ENCODE assay signal across 8 mouse cellular contexts in genomic region chr10:96620890-96621271, GRCm38 (mm10). TPM values are rescaled to one million over a fixed set of nuclear protein-coding genes. Genes with fewer than 3 reads are reported as not detected.
DNase-seq lines count a peak whose midpoint lies in the region; ATAC-seq and TF ChIP-seq lines count a peak whose summit lies in the region.

No protein-coding gene starts in this region.

- WGBS in forebrain, embryonic 11.5 days = 67% methylated on average over 4 of the region's 4 CpGs
- WGBS in lung, embryonic 16.5 days = 10% methylated on average over 4 of the region's 4 CpGs

- no peaks in the 10 kb centered on the region for H3K9me3 ChIP-seq in forebrain, embryonic 11.5 days (ENCODE audit: control insufficient read depth, low read length)
- H3K9me3 ChIP-seq in lung, embryonic 16.5 days (ENCODE audit: control insufficient read depth, low read length) = no peaks in the 10 kb centered on the region

- H3K27me3 ChIP-seq in forebrain, embryonic 11.5 days (ENCODE audit: control insufficient read depth, insufficient read depth, low read length) = no peaks in the 10 kb centered on the region
- H3K27me3 ChIP-seq in lung, embryonic 16.5 days (ENCODE audit: control insufficient read depth, insufficient read depth, low read depth, low read length) = no peaks in the 10 kb centered on the region

- H3K36me3 ChIP-seq in forebrain, embryonic 11.5 days (ENCODE audit: control insufficient read depth, insufficient read depth, low read length) = no peaks in the 10 kb centered on the region; the same call in 1 of the 2 replicates
- peaks cover 22% of the 10 kb centered on the region for H3K36me3 ChIP-seq in lung, embryonic 16.5 days (ENCODE audit: control insufficient read depth, insufficient read depth, low read length)

- peak overlapping the region; percentile 57 for H3K4me3 ChIP-seq in layer of hippocampus, adult 2 months
- peak overlapping the region; percentile 26 for H3K4me3 ChIP-seq in forebrain, embryonic 11.5 days (ENCODE audit: low read depth, low read length)
- peak overlapping the region; percentile 58 for H3K4me3 ChIP-seq in lung, embryonic 16.5 days (ENCODE audit: low read length)

- peak overlapping the region; percentile 58 for H3K27ac ChIP-seq in layer of hippocampus, adult 2 months
- no peak overlapping the region for H3K27ac ChIP-seq in forebrain, embryonic 11.5 days (ENCODE audit: low read depth, low read length)
- peak overlapping the region; percentile 72 for H3K27ac ChIP-seq in lung, embryonic 16.5 days (ENCODE audit: low read length)

- ATAC-seq in forebrain, embryonic 11.5 days (replicated peaks; ENCODE audit: low FRiP score) = no peak
- ATAC-seq in lung, embryonic 16.5 days (ENCODE audit: low read depth) = no peak

- peak; percentile 54 for TF ChIP-seq CTCF in layer of hippocampus, adult 2 months (conservative IDR thresholded peaks at IDR 0.05)

- no peak for DNase-seq in layer of hippocampus, adult 2 months (ENCODE audit: low spot score in 2 of 2)
- DNase-seq in layer of hippocampus, postnatal 25 days (ENCODE audit: extremely low spot score in 1 of 2, low spot score in 1 of 2) = no peak
- no peak for DNase-seq in forebrain, embryonic 11.5 days (ENCODE audit: low spot score)
- peak; percentile 35 for DNase-seq in kidney, adult 11 months
- DNase-seq in spleen, postnatal 36 days (ENCODE audit: low spot score in 2 of 2) = peak; percentile 83 to 84
- DNase-seq in gastrocnemius, postnatal 4 days (ENCODE audit: low spot score in 2 of 2) = no peak
- DNase-seq in frontal cortex, postnatal 36 days (ENCODE audit: low spot score in 2 of 2) = no peak

- H3K4me2 ChIP-seq in forebrain, embryonic 11.5 days (ENCODE audit: low read depth, low read length, severe bottlenecking) = peak overlapping the region; percentile 53
- peak overlapping the region; percentile 55 for H3K4me2 ChIP-seq in lung, embryonic 16.5 days (ENCODE audit: low read depth, low read length)

- no peak overlapping the region; the same call in 1 of the 2 replicates for H3K9ac ChIP-seq in forebrain, embryonic 11.5 days (ENCODE audit: low read length)
- H3K9ac ChIP-seq in lung, embryonic 16.5 days (ENCODE audit: low read length) = peak overlapping the region; percentile 66

- H3K4me1 ChIP-seq in forebrain, embryonic 11.5 days (replicated peaks; ENCODE audit: control insufficient read depth, insufficient read depth, low read length) = no peaks in the 10 kb centered on the region; the same call in 1 of the 2 replicates
- peaks cover 34% of the 10 kb centered on the region for H3K4me1 ChIP-seq in lung, embryonic 16.5 days (replicated peaks; ENCODE audit: control insufficient read depth, insufficient read depth, low read length)

RNA-seq across cellular contexts. Expression of gene Btg1, which starts 4.1 kb away (rescaled TPM):
- total RNA-seq in layer of hippocampus, adult 2 months (2021) = 10 to 100 TPM; 42.6 to 58.0 TPM
- total RNA-seq in layer of hippocampus, postnatal 25 days (2021) = 10 to 100 TPM; 40.7 to 49.1 TPM
- polyA plus RNA-seq in forebrain, embryonic 11.5 days (2014; fragmentation: Nextera tagmentation; extraction: Ambion mirVana) = 35.9 and 40.2 TPM in 2 replicates
- 58.6 and 62.4 TPM in 2 replicates for polyA plus RNA-seq in lung, embryonic 16.5 days (2015; fragmentation: Nextera tagmentation; extraction: Ambion mirVana)
- total RNA-seq in gastrocnemius, postnatal 4 days (2021) = 10 to 100 TPM; 65.8 to 67.8 TPM

Comparison
In these comparisons a context has a peak if more than half of its experiments do, and no peak if none do; other contexts are left out.
1. DNase-seq: peak in kidney, adult 11 months (single experiment) and spleen, postnatal 36 days (2 of 2); none in layer of hippocampus, adult 2 months (0 of 2), layer of hippocampus, postnatal 25 days (0 of 2), forebrain, embryonic 11.5 days (single experiment), gastrocnemius, postnatal 4 days (0 of 2) and frontal cortex, postnatal 36 days (0 of 2).
2. Peak in every context shown above with its lines, with median percentiles within 50 percentile points of each other: H3K4me3 ChIP-seq.